Mouse (Mus musculus): ENCODE results near the gene Foxp1. TPM values are rescaled to one million over a fixed set of nuclear protein-coding genes. Genes with fewer than 3 reads are reported as not detected.

Foxp1 gene
- polyA plus RNA-seq, 1 experiment, result 76.1 TPM

DNA sequence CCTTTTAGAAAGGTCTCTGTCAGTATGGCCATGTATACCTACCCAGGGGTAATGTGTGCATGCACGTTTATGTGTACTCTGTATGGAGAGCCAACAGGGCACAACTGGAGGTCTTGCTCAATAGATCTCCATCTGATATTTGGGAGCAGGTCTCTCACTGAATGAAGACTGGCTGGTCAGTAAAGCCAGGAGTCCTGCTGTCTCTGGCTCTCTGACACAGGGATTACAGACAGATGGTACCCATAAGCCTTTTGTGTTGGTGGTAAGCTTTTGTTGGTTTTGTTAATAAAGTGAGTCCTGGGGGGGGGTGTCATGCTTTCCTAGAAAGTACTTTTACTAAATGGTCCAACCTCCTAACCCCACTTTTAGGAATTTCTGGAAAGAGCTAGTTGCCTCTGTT lies 245.3 kb downstream of the Foxp1 start:
- peaks cover 22% of the 10 kb centered on the region for H3K4me1 ChIP-seq
- H3K27me3 ChIP-seq (replicated peaks), result no peaks in the 10 kb centered on the region
- TF ChIP-seq GATA1 (IDR thresholded peaks at IDR 0.05; ENCODE audit: borderline replicate concordance, low read length), result no peak
- TF ChIP-seq FLI1 (IDR thresholded peaks at IDR 0.05; ENCODE audit: low read length), result no peak
- H3K4me3 ChIP-seq (replicated peaks), result no peak overlapping the region
- H3K9me3 ChIP-seq, result peaks cover 6% of the 10 kb centered on the region; the same call in 1 of the 2 replicates
- peaks cover 12% of the 10 kb centered on the region for H3K36me3 ChIP-seq (replicated peaks; ENCODE audit: low read length)

DNA sequence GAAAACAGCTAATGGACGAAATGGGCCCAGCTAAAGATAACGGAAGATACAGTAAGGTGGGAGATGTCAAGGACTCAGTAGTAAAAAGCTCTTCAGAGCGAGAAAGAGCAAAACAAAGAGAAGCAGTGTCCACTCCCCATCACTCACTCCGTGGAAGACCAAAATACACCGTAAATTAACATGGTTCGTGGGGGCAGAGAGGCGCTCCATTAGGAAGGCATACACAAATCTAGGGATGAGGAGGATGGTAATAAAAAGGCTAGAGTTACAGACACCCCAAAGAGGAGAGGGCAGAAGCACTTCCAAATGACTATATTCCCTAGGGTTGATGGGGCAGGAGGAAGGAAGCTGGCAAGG lies 246.2 kb downstream of the Foxp1 start:
- no peaks in the 10 kb centered on the region for H3K9me3 ChIP-seq
- no peak overlapping the region for H3K4me3 ChIP-seq (replicated peaks)
- peaks cover 7% of the 10 kb centered on the region for H3K36me3 ChIP-seq (replicated peaks; ENCODE audit: low read length)
- no peak for TF ChIP-seq FLI1 (IDR thresholded peaks at IDR 0.05; ENCODE audit: low read length)
- TF ChIP-seq GATA1 (IDR thresholded peaks at IDR 0.05; ENCODE audit: borderline replicate concordance, low read length), result no peak
- H3K27me3 ChIP-seq (replicated peaks), result no peaks in the 10 kb centered on the region
- H3K4me1 ChIP-seq, result peaks cover 31% of the 10 kb centered on the region

DNA sequence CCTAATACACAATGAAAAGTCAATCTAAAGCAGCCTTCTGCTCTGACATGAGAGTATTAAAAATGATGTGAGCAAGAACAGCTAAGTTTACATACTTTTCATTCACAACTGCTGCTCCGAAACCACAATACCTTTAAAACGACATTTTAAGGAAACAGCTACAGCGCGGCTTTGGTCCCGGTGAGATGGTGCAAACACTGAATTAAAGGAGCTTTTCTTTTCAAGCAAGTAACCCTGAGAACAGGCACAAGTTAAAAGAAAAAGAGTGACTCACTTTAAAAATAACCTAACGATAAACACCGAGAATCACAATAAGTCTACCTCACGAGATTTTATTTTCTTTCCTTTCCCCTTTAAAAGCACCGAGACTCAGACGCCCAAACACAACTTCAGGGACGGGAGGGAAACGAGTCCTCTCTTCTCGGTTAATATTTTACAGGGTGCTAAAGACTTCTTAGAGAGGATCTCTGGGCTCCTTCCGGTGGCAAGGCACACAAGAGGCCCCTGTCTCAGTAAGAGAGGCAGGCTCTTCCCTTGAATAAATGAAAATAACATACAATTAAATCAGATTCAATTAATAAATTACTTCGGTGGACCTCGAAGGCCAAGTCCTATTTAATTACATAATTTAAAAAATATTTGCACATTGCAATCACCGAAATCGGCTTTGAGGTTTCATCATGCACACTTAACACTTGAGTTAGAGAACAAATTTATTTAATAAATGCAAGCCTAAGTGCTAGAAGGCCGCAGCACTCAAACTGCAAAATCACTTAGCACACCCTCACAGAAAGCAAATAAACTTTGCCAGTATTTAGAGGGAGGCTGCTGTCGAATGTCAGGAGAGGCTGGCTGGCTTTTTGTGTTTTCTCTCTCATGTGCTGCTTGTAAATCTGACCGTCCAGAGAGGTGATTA lies 246.9 kb downstream of the Foxp1 start:
- H3K27me3 ChIP-seq (replicated peaks), result no peaks in the 10 kb centered on the region
- TF ChIP-seq GATA1 (IDR thresholded peaks at IDR 0.05; ENCODE audit: borderline replicate concordance, low read length) (no peak), FLI1 (IDR thresholded peaks at IDR 0.05; ENCODE audit: low read length) (no peak)
- no peaks in the 10 kb centered on the region for H3K9me3 ChIP-seq
- peaks cover 7% of the 10 kb centered on the region for H3K36me3 ChIP-seq (replicated peaks; ENCODE audit: low read length)
- no peak overlapping the region for H3K4me3 ChIP-seq (replicated peaks)
- peaks cover 37% of the 10 kb centered on the region for H3K4me1 ChIP-seq

DNA sequence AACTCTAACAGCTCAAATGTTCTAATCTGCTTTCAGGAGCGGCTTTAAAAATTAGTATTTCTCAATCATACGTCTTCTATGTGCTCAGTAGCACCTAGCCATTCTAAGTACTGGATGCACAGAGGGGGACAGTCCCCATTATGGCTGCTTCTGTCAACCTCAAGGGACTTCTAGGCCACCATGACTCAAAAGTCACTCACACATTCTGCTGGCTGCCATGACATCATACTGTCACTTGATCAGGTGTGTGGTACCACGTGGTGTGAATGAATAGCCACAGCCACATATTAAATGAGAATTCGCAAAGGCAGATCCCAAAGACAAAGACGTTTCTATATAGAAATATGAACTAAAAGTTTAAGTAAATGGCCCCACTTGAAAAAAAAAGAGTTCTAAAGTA lies 247.9 kb downstream of the Foxp1 start:
- Histone ChIP-seq H3K27me3 (replicated peaks) (no peaks in the 10 kb centered on the region), H3K4me3 (replicated peaks) (no peak overlapping the region), H3K4me1 (peaks cover 42% of the 10 kb centered on the region), H3K36me3 (replicated peaks; ENCODE audit: low read length) (peaks cover 7% of the 10 kb centered on the region), H3K9me3 (no peaks in the 10 kb centered on the region)
- TF ChIP-seq GATA1 (IDR thresholded peaks at IDR 0.05; ENCODE audit: borderline replicate concordance, low read length) (no peak), FLI1 (IDR thresholded peaks at IDR 0.05; ENCODE audit: low read length) (no peak)

DNA sequence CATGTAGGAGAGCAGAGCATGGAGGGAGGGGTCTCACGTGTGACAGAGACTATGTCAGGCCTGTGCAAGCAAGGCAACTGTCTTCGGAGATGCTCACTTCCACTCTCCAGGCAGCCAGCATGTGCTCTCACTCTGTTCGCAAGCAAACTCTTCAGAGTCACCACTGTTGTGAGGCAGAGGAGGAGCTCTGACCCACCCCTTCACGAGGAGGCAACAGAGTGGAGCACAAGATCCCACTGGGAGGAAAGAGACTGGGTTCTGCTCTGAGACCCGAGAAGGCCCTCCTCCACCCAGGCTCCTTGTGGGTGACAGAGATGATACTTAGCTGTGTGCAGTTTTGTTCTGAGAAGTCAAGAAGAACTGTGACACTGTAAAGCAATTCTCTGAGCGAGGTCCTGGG lies 248.3 kb downstream of the Foxp1 start:
- no peaks in the 10 kb centered on the region for H3K9me3 ChIP-seq
- H3K4me1 ChIP-seq, result peaks cover 44% of the 10 kb centered on the region

DNA sequence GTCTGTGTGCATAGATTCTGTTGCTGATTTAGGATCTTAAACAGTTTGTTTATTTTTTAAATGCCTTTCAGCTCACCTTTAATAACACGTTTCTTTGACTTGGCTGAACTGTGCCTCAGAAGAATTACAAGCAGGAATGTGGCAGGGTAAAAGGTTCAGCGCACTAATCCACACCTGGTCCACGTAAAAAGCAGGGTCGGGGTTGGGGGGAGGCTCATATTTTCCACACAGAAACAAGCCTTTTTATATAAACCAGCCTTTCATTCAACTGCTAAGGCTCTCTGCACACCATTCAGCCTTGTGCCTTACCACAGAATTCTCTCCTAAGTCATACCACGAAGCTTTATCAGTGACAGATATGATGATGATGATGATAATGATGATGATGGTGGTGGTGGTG lies 249.3 kb downstream of the Foxp1 start:
- Histone ChIP-seq H3K36me3 (replicated peaks; ENCODE audit: low read length) (peaks cover 7% of the 10 kb centered on the region), H3K4me3 (replicated peaks) (no peak overlapping the region), H3K9me3 (no peaks in the 10 kb centered on the region), H3K4me1 (peaks cover 44% of the 10 kb centered on the region), H3K27me3 (replicated peaks) (no peaks in the 10 kb centered on the region)
- TF ChIP-seq GATA1 (IDR thresholded peaks at IDR 0.05; ENCODE audit: borderline replicate concordance, low read length) (no peak), FLI1 (IDR thresholded peaks at IDR 0.05; ENCODE audit: low read length) (no peak)

More for the DNA sequence above, 248.3 kb downstream of the Foxp1 start:
- TF ChIP-seq FLI1 (IDR thresholded peaks at IDR 0.05; ENCODE audit: low read length) (no peak), GATA1 (IDR thresholded peaks at IDR 0.05; ENCODE audit: borderline replicate concordance, low read length) (no peak)
- H3K4me3 ChIP-seq (replicated peaks), result no peak overlapping the region
- H3K27me3 ChIP-seq (replicated peaks), result no peaks in the 10 kb centered on the region
- H3K36me3 ChIP-seq (replicated peaks; ENCODE audit: low read length), result peaks cover 7% of the 10 kb centered on the region

DNA sequence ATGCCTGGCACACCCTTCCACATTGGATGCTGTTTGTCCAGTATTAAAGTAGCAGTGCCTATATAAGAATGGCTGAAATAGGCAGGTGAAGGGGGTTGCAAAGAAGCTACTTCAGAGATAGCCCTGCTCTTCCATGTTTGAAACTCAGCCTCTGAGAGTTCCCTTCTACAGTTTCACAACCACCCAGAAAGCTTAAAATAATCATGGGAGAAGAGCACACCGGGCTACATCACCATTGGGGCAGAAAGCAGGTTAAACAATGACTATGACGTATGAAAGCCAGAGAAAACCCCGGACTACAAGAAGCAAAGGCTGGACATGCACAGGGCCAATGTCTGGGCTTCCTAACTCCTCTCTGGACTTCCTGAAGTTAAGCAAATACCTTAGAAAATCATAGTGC lies 250.3 kb downstream of the Foxp1 start:
- Histone ChIP-seq H3K4me3 (replicated peaks) (no peak overlapping the region), H3K4me1 (peaks cover 37% of the 10 kb centered on the region), H3K27me3 (replicated peaks) (no peaks in the 10 kb centered on the region), H3K9me3 (no peaks in the 10 kb centered on the region), H3K36me3 (replicated peaks; ENCODE audit: low read length) (peaks cover 7% of the 10 kb centered on the region)
- TF ChIP-seq FLI1 (IDR thresholded peaks at IDR 0.05; ENCODE audit: low read length), result no peak
- no peak for TF ChIP-seq GATA1 (IDR thresholded peaks at IDR 0.05; ENCODE audit: borderline replicate concordance, low read length)

DNA sequence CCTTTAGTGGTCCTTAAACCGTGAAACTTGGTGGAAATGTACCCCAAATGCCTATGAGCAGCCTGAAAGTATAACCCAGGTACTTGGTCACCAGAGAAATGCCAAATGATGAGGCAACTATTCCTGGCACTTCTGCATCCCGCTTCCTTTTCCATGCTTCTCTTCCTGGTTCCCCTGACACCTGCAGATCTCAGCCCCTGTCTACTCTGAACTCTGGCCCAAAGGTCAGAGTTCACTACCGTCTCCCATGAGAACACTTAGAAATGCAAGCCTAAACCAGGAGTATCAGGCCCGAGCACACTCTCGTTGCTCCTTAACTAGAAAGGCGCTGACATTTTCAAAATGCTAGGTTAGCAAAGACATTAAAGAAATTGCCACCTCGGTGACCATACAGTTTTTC lies 250.8 kb downstream of the Foxp1 start:
- peaks cover 36% of the 10 kb centered on the region for H3K4me1 ChIP-seq
- TF ChIP-seq FLI1 (IDR thresholded peaks at IDR 0.05; ENCODE audit: low read length), result no peak
- no peak for TF ChIP-seq GATA1 (IDR thresholded peaks at IDR 0.05; ENCODE audit: borderline replicate concordance, low read length)
- no peaks in the 10 kb centered on the region for H3K9me3 ChIP-seq
- peaks cover 7% of the 10 kb centered on the region for H3K36me3 ChIP-seq (replicated peaks; ENCODE audit: low read length)
- H3K27me3 ChIP-seq (replicated peaks), result no peaks in the 10 kb centered on the region
- no peak overlapping the region for H3K4me3 ChIP-seq (replicated peaks)

DNA sequence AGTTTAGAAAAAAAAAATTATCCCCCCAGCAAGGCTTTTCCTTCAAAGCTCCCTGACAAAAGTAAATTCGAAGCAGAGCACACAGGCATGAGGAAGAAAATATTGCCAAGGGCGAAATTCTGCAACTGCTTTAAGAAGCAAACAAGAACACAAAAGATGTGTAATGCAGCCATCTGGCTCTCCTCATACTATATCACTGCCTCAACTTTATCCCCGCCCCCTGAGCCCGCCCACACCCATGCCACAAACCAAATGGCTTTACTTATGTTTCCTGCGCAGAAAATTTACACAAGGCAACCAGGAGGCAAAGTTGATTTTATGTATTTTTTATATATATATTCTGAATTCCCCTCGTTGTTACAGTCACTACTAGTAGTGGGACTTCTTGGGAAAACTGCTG lies 252.6 kb downstream of the Foxp1 start:
- H3K4me3 ChIP-seq (replicated peaks), result no peak overlapping the region
- TF ChIP-seq FLI1 (IDR thresholded peaks at IDR 0.05; ENCODE audit: low read length) (no peak), GATA1 (IDR thresholded peaks at IDR 0.05; ENCODE audit: borderline replicate concordance, low read length) (no peak)
- peaks cover 54% of the 10 kb centered on the region for H3K4me1 ChIP-seq
- peaks cover 7% of the 10 kb centered on the region for H3K36me3 ChIP-seq (replicated peaks; ENCODE audit: low read length)
- H3K9me3 ChIP-seq, result no peaks in the 10 kb centered on the region
- no peaks in the 10 kb centered on the region for H3K27me3 ChIP-seq (replicated peaks)
